Mouse (Mus musculus): ENCODE data around the gene Sobp.

Gene Sobp

GRCm38 (mm10) chr10:43159333-43159732 lies 15.0 kb downstream of the Sobp start:
- no peak for DNase-seq (ENCODE audit: low spot score in 2 of 2)

DNA sequence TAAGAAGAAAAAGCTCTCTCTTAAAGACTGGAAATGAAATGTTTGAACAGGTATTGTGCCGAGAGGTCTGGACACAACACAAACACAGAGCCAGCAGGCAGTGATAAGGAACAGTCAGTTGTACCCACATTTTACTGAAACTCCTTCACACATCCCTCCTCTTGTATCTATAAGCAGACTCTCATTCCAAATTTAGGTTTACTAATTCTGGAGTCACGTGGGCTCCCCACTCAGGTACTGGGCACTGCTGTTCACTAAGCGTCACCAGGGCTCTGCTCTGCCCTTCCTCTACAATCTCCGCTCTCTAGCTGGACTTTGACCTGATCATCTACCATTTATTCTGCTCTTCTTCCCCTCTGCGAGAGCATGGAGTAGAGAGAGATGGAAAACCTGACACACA lies 15.4 kb downstream of the Sobp start:
- no peak for DNase-seq (ENCODE audit: low spot score in 2 of 2)

GRCm38 (mm10) chr10:43155046-43155560 lies 19.2 kb downstream of the Sobp start:
- peak in 1 of 2 experiments; percentile 51 for DNase-seq (ENCODE audit: low spot score in 2 of 2)

DNA sequence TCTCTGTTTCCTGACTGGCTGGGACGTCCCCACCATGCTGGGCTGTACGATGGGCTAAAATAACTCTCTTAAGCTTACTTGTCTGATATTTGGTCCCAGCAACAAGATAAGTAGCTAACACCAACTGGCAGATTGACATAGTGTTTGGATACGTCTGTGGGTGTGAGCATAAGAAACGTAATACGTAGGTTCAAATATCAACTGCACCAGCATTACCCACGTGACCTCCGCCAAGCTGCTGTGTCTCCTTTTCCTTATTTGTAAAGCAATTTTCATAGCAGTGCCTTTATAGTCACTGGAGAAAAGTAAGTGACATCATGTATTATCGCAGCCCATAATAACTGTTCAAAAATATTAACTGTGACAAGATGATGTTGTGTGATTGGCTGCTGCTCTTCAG lies 21.7 kb downstream of the Sobp start:
- no peak for DNase-seq (ENCODE audit: low spot score in 2 of 2)

DNA sequence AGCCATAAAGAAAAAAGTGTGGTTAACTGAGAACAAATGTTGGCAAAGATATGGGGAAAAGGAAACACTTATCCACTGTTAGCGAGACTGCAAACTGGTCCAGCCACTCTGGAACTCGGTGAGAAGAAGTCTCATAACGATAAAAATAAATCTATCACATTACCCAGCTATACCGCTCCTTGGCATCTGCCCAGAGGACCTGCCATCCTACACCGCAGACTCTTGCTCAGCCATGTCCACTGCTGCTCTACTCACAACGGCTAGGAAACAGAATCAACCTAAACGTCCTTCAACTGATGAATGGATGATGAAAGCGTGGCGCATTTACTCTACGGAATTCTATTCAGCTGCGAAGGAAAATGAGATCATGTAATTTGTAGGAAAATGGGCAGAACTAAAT lies 25.9 kb downstream of the Sobp start:
- no peak for DNase-seq (ENCODE audit: low spot score in 2 of 2)

GRCm38 (mm10) chr10:43143173-43143572 lies 31.2 kb downstream of the Sobp start:
- DNase-seq (ENCODE audit: low spot score in 2 of 2), result no peak

GRCm38 (mm10) chr10:43134027-43134426 lies 40.3 kb downstream of the Sobp start:
- DNase-seq (ENCODE audit: low spot score in 2 of 2), result no peak

DNA sequence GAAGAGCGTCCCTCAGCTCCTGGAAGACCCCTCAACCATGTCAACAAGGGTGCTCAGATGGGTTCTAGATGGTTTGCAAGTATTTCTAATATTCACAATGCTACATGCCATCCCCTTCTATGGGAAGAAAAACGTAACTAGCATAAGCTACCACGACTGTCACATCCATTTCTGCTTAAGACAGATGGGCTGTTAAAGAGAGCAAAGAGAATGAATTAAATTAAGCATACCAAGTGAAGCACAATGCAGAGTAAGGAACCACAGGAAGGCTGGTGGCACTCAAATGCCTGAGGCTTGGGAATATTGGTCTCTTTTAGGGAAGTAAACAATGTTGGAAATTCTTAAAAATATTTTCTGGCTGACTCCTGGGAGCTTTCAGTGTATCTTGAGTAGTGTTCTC lies 45.6 kb downstream of the Sobp start:
- DNase-seq (ENCODE audit: low spot score in 2 of 2), result no peak

GRCm38 (mm10) chr10:43124561-43124960 lies 49.8 kb downstream of the Sobp start:
- no peak for DNase-seq (ENCODE audit: low spot score in 2 of 2)

DNA sequence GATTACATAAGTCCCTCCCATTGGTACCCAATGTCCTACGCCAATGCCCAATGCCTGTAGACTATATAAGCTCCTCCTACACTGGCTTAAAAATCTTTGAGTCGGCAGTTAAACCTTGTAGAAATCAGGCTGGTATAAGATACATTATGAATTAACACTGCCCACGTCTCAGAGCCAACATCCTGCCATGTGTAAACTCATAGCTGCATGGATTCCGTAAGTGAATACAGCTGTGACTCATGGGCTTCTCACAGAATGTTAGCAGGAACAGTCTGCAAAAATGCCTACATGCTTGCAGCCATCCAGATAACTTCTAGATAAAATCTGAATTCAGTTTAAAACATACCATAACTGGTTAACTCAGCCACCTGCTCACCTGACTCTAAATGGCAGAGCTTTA lies 50.2 kb downstream of the Sobp start:
- DNase-seq (ENCODE audit: low spot score in 2 of 2), result no peak

GRCm38 (mm10) chr10:43123422-43123821 lies 50.9 kb downstream of the Sobp start:
- no peak for DNase-seq (ENCODE audit: low spot score in 2 of 2)

GRCm38 (mm10) chr10:43120688-43121450 lies 53.5 kb downstream of the Sobp start:
- DNase-seq (ENCODE audit: low spot score in 2 of 2), result no peak

DNA sequence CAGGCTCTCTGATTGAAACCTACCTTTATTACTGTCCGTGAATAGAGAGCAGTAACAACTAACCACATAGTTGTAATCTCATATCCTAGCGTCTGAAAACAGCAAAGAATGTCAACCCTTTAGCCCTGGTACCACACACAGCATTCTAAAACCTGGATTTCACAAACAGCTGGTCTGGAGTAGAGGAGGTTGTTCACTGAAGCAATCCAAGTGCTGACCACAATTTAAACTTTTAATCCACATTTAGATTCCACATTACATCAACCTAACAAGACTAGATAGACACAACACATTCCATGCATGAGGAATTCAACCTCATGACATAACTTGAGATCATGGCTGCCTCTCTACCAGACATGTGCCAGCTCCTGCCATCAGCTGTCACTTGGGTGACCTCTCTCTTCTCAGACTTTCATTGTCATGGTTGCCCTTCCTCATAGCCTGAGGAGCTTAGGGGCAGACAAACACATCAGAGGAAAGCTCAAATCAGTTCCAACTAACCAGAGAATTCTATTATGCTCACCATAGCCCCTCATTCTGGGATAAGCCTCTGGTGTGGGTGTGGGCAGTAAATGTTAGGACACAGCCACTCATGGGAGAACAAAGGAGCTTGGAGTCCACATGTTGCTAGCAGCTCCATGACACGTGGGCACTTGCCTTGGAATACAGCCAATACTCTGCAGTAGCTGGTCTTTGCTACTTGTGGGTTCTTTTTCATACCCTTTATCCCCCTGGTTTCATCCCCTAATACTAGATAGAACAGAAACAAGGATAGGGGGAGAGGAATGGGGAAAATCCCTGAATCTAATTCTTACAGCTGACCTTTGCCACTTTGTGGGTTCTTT lies 58.0 kb downstream of the Sobp start:
- DNase-seq (ENCODE audit: low spot score in 2 of 2), result no peak

DNA sequence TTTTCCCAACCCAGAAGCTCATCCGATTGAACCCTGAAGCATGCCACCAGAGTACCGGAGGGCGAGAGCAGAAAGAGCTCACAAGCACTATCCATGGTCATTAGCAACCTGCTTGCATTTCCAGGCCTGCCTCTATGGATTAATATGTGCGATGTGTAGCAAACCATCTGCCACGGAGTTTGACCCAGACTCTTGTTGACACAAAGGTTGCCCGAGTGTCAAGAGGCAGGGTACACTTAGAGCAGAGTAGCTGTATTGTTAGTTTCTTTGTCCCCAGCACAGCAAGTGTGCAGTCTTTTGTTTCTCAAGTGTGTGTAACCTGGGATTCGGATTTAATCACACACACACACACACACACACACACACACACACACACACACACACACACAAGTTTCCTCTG lies 62.0 kb downstream of the Sobp start:
- DNase-seq (ENCODE audit: low spot score in 2 of 2), result no peak

DNA sequence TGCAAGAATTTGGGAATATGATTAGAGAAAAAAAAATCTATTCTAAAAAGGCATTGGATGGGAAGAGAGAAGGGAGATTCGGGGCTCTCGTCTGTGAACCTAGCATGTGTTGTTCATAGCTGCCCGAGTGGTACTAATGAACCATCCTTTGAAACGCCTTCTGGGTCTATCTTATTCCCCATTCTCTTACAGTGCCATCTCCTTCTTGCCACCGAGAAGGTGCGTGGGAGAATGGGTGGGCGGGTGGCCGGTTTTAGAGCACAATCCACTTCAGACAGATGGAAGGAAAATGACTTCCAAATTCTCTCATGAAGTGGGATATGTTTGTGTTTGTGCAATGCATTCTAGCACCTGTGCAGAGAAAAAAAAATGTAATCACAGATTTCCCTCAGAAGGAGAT lies 67.7 kb downstream of the Sobp start:
- DNase-seq (ENCODE audit: low spot score in 2 of 2), result no peak

GRCm38 (mm10) chr10:43106196-43106595 lies 68.1 kb downstream of the Sobp start:
- no peak for DNase-seq (ENCODE audit: low spot score in 2 of 2)

GRCm38 (mm10) chr10:43100513-43100912 lies 73.8 kb downstream of the Sobp start:
- no peak for DNase-seq (ENCODE audit: low spot score in 2 of 2)

GRCm38 (mm10) chr10:43099229-43099628 lies 75.1 kb downstream of the Sobp start:
- no peak for DNase-seq (ENCODE audit: low spot score in 2 of 2)

GRCm38 (mm10) chr10:43097755-43098154 lies 76.6 kb downstream of the Sobp start:
- no peak for DNase-seq (ENCODE audit: low spot score in 2 of 2)

- DNase-seq (ENCODE audit: low spot score in 2 of 2), result no peak
Measured at GRCm38 (mm10) chr10:43096614-43097013, 77.7 kb downstream of the Sobp start.

GRCm38 (mm10) chr10:43094537-43094936 lies 79.8 kb downstream of the Sobp start:
- no peak for DNase-seq (ENCODE audit: low spot score in 2 of 2)

GRCm38 (mm10) chr10:43093440-43093839 lies 80.9 kb downstream of the Sobp start:
- DNase-seq (ENCODE audit: low spot score in 2 of 2), result no peak

- DNase-seq (ENCODE audit: low spot score in 2 of 2), result no peak
Measured at GRCm38 (mm10) chr10:43090040-43090439, 84.3 kb downstream of the Sobp start.

Data from cerebellum, postnatal 4 days (tissue).